Mouse (Mus musculus) myocyte (in vitro differentiated cells): Measurements from ENCODE around the gene Dnmt3b.

Experiments used
- CEBPB ChIP-seq: IDR thresholded peaks from 2 replicates; pipeline ENCODE4 v1.6.1; 2011; ENCODE audit warnings: mild to moderate bottlenecking, moderate library complexity; ENCODE audit not compliant: poor library complexity, insufficient read depth, severe bottlenecking
- MAX ChIP-seq: IDR thresholded peaks from one replicate; pipeline ENCODE4 v1.6.1; 2011; ENCODE audit warnings: low read depth, mild to moderate bottlenecking, control low read depth
- MYOD1 ChIP-seq, 3 experiments: IDR thresholded peaks; one replicate each; pipeline ENCODE4 v1.6.1; 2011; ENCODE audit warnings: control low read depth in 2 of 3, low read depth in 2 of 3, mild to moderate bottlenecking in 2 of 3, moderate library complexity in 1 of 3; ENCODE audit not compliant: insufficient read length in 2 of 3, control insufficient read depth in 1 of 3
- POLR2A ChIP-seq: IDR thresholded peaks from one replicate; pipeline ENCODE4 v1.6.1; 2011; ENCODE audit warnings: low read depth, mild to moderate bottlenecking, control low read depth, moderate library complexity; ENCODE audit not compliant: insufficient read length
- POLR2AphosphoS2 ChIP-seq: IDR thresholded peaks from one replicate; pipeline ENCODE4 v1.6.1; 2011; ENCODE audit warnings: low read depth, control low read depth; ENCODE audit not compliant: insufficient read length
- SRF ChIP-seq: IDR thresholded peaks from one replicate; pipeline ENCODE4 v1.6.1; 2011; ENCODE audit warnings: low read depth; ENCODE audit not compliant: control insufficient read depth, insufficient read length
- TCF12 ChIP-seq: IDR thresholded peaks from one replicate; pipeline ENCODE4 v1.6.1; 2011; ENCODE audit warnings: mild to moderate bottlenecking, control low read depth; ENCODE audit not compliant: poor library complexity, insufficient read depth, severe bottlenecking
- USF1 ChIP-seq: IDR thresholded peaks from one replicate; pipeline ENCODE4 v1.6.1; 2011; ENCODE audit warnings: low read depth, mild to moderate bottlenecking, control low read depth, moderate library complexity

DNA sequence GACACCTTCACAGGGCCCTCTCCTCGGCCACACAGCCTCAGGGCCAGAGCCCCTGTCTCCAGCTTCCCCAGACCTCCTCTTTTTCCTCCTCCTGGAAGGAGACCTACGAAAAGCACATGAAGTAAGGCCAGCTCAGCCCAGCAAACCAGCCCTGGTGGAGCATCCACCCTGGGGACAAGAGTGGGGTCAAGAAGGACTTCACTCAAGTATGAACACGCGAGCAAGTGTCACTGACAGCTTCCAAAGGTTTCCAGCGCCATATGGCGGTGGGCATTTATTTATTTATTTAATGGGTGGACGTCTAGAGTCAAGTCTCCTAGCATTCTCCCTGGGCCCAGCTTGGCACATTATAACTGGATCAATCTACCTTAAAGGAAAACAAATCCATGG lies 38.0 kb upstream of the Dnmt3b start:
- TF ChIP-seq TCF12 (no peak), POLR2A (no peak), POLR2AphosphoS2 (no peak), MAX (no peak), SRF (no peak), CEBPB (no peak), USF1 (no peak), MYOD1 (IDR thresholded peaks at IDR 0.05; ENCODE audit: control insufficient read depth in 1 of 3, insufficient read length in 2 of 3, low read depth in 2 of 3) (no peak)
